Mouse (Mus musculus) small intestine, adult 2 months (tissue): ENCODE measurements at regions not wholly inside any gene's neighbourhood (a gene's known extent, or its start where the extent isn't known, plus 50 kb on each side); places are given as distances from the start of the nearest gene placed in this dataset.

Experiments used
- CTCF ChIP-seq: fragments of 200-500 bp; IDR thresholded peaks from 2 replicates; pipeline ENCODE4 v1.5.1; 2012; ENCODE audit warnings: low read depth, mild to moderate bottlenecking, control low read depth, inconsistent platforms, low read length, moderate library complexity, mixed read lengths; ENCODE audit not compliant: insufficient replicate concordance, insufficient read length; ENCODE audit errors: extremely low read depth
- POLR2A ChIP-seq: fragments of 200-500 bp; IDR thresholded peaks from 2 replicates; pipeline ENCODE4 v1.6.1; 2012; ENCODE audit warnings: low read depth, mild to moderate bottlenecking, control low read depth, inconsistent platforms, low read length, moderate library complexity

DNA sequence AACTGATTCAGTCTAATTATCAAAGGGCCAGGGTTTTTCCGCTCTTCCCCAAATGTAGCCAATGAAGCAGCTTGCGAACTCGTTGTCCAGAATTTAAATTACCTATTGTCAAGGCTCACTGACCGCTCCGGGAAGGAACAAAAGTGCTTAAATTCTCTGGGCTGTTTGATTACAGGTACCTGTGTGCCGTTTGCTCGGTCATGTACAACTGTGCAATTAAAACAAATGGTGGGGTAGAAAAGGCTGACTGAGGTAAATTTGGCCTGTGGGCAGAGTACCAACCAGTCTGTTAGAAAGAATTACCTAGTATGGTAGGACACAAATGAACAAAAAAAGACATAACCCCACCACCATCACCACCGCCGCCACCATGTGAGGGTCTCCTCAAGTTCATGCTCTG is 66.0 kb upstream of the Clint1 start:
- TF ChIP-seq POLR2A = no peak
- TF ChIP-seq CTCF = no peak
